Mouse (Mus musculus) left cerebral cortex, adult 11 months (tissue): ENCODE data around the gene Dapl1.

Source experiments
- DNase-seq: peaks from one replicate; pipeline ENCODE4 v3.0.0; 2022; ENCODE audit warnings: low spot score

Gene Dapl1

DNA sequence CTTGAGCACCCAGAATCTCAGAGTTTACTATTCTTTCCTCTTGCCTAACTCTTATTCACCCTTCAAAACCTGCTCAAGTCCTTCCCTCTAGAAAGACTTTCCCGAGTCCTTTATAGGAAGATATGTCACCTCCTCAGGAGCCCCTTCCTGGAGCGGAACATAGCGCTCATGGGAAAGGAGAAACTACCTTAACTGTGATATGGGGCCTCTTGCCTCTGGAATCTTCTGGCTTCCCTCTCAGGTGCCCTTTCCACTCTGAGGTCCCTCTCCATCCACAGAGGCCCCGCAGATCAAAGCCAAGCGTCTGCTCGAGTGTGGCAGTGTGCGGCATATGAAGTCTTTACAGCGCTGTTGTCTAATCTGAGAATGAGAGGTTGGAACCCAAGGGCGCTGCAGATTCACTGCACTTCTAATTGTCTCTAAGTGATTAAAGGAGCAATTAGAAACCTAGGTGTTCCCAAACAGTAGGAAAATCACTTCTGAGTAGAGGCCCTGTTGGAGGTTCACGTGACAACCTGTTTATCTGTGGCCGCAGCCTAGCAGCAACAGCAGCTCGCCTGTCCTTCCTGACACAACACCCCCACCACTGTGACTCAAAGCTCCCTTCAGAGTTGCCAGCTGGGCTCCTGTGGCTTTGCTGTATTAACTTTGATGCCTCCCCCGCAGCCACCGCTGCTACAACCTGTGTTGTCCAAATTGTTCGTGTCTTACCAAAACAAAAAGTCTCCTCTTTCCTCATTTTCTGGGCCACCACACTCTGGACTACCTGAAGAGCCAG is 49.7 kb downstream of the Dapl1 start:
- DNase-seq = no peak

DNA sequence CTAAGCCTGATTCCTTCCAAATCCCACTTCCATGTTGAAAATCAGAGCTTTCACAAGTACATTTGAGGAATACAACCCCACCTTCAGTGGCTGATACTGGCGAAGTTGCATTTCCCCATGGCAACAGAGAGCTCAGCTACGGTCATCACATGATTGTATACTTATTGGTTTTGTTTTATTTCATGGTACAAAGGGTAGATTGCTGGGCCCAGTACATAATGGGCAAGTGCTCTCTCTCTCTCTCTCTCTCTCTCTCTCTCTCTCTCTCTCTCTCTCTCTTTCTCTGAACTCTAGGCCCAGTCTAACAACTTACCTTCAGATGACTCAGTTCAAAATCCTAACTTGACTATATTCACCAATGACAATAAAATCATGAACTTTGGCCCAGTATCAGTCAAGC is 52.5 kb downstream of the Dapl1 start:
- DNase-seq = no peak

GRCm38 (mm10) chr2:59538031-59538430 is 53.6 kb downstream of the Dapl1 start:
- no peak for DNase-seq

GRCm38 (mm10) chr2:59539796-59540195 is 55.3 kb downstream of the Dapl1 start:
- DNase-seq = no peak

DNA sequence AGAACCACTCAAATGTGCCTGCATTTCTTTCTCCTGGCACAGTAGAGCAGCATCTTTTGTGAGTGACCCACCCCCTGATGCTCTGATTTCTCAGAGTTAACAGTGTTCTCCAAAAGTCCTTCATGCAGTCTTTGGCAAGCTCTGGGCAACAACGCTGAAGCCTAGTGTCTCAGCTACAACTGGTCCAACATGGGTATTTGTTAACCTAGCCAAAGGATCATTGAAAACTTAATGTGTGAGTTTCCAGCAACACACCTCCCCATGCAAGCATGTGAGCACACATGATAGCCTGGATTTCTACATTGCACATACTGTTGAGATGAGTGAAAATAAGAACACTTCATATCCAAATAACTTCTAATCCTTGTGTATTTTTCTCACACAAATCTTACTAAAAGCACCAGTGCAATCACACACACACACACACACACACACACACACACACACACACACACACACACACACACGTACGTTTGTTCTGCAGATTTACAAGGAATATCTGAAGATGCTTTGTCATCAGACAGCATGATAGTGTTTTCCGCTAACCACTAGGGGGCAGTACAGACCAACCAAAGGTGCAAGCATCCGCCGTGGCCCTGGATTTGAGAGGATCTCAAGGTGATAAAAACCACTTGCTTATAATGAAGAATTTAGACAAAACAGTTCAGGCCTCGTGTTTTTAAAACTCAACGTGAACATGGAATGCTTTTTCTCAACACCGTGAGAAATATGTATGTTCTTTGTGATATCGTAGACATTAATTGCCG is 56.9 kb downstream of the Dapl1 start:
- DNase-seq = peak; percentile 66

GRCm38 (mm10) chr2:59543543-59544065 is 59.2 kb downstream of the Dapl1 start:
- no peak for DNase-seq

DNA sequence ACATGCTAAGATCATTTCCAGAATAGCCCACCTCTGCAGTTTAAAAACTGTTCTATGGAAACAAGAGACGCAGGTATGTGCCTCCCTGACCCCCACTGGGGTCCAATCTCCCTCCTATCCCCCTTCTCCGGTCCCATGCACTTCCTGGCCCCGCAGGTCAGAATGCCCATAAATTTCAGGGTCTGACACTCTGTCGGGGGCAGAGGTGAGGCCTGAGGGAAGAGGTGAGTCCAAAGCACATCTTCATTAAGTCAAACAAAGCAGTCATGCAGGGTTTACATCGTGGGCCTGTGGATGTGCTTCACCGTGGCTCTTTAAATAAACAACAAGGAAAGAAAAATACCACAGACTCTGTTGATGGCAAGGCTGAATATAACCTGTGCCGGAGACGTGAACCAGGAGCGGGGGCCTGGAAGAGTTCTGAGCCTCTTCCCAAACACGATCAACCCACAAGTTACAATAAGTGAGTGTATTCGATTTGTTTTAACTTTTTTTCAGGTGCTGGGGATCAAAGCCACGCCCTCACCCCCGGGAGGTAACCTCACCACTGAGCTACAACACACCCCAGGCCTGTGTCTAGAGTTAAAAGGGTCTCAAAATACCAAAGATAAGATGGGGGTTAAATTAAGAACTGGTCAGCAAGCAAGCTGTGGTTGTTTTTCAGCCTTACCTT is 59.9 kb downstream of the Dapl1 start:
- DNase-seq = no peak

DNA sequence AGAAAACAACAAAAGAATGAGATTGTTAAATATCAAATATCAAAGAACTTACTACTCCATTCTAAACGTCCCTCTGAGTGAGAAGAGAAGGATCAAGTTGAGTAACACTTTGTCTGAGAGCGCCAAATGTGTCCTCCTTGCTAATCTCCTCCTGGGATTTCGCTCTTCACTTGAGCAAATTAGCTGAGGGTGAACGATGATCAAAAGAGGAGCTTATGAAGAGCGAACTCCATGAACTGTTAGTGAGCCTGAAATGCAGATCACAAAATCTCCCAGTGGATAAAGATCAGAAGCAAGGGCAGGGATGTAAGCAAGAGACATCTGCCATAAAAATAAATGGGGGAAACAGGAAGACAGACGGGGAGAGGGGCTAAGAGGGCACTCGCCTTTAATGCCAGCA is 60.5 kb downstream of the Dapl1 start:
- DNase-seq = no peak

DNA sequence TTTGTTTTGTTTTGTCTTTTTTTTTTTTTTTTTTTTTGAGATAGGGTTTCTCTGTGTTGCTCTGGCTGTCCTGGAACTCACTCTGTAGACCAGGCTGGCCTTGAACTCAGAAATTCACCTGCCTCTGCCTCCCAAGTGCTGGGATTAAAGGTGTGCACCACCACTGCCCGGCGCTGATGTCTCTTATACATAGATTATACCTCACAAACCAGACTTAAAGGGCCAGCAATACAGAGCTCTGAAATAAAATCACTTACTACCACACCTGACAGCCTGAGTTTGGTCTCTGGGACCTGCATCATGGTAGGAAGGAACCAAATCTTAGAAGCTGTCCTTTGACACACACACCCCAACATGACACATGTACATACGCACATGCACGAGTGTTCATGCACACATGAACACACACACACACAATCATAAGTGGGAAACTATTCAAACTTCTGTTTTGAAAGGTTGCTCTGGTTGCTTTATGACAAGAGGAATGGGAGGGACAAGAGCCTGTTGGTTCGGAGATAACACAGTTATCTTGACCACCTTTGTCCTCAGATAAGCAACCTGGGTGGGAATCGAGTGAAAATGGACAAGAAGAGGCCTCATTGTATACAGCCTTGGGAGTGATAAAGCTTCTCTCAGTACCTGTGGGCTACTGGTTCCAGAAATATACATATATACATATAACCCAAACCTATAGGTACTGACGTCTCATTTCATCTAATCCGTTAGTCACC is 63.1 kb downstream of the Dapl1 start:
- no peak for DNase-seq

- no peak for DNase-seq
These were observed 68.3 kb downstream of the Dapl1 start for GRCm38 (mm10) chr2:59552784-59553183.

DNA sequence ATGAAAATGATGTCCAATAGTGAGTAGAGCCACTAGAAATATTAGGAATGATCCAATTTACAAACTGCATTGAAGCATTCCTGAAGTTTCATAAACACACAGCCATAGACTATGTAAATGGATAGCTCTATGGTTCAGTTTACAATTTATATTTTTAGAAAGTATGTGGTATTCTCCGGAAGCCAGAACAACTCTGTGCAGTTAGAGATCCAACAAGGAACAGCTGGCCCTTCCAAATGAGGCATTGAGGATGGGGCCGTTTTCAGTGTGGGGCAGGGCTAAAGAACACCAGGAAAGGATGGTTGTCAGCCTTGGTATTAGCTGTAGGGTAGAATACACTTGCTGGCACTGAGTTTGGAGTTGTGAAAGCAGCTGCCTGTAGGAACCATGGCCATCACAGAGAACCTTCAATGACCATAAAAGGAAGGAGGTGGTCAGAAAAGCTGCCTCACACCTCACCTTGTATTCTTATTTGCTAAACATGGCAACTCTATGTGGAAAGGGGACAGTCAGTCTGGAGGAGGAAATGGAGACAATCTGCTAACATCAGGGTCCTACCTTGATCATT is 70.0 kb downstream of the Dapl1 start:
- DNase-seq = no peak
